Mouse (Mus musculus) cortical plate, adult 2 months (tissue): ENCODE results near the gene Pif1.

Source experiments
- CTCF ChIP-seq: fragments of 200-500 bp; IDR thresholded peaks from 2 replicates; pipeline ENCODE4 v1.5.1; 2011; ENCODE audit warnings: mild to moderate bottlenecking, control low read depth, low read length; ENCODE audit not compliant: insufficient read depth; ENCODE audit errors: extremely low read depth
- POLR2A ChIP-seq: fragments of 200-500 bp; IDR thresholded peaks from 2 replicates; pipeline ENCODE4 v1.6.1; 2011; ENCODE audit warnings: mild to moderate bottlenecking, low read length, control low read depth; ENCODE audit not compliant: insufficient read depth; ENCODE audit errors: extremely low read depth

DNA sequence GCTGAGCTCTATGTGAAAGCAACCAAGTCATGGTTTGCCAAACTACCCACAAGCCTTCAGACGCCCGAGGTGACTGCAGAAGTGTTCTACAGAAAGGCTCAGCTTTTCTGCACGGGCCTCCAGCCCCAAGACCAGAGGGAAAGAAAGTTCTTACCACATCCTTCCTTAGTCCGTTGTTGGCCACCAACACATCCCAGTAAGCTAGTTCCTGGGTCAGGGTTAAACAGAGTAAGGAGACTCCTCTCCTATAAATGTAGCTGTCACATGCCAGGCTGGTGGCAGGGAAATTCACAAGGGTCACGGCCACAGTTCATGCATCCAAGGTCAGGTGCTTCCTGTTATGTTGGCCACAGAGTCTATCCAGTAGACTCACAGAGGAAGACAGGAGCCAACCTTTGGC is 34.8 kb upstream of the Pif1 start:
- TF ChIP-seq POLR2A (no peak), CTCF (no peak)
